Mouse (Mus musculus): ENCODE data around the gene Gm20388. TPM values are rescaled to one million over a fixed set of nuclear protein-coding genes. Genes with fewer than 3 reads are reported as not detected.

Gene Gm20388
- polyA plus RNA-seq, 1 experiment from 2014 or later, result not detected

GRCm38 (mm10) chr8:122459218-122459900, 2548.7 kb downstream of the Gm20388 start:
- peaks cover 12% of the 10 kb centered on the region for H3K4me1 ChIP-seq (ENCODE audit: control insufficient read depth, insufficient read depth, low read length)
- no peak overlapping the region for H3K4me2 ChIP-seq
- no peak overlapping the region for H3K27ac ChIP-seq (ENCODE audit: low read depth, low read length)
- no peak overlapping the region for H3K9ac ChIP-seq (ENCODE audit: low read length)
- H3K9me3 ChIP-seq (ENCODE audit: control insufficient read depth, low read length), result no peaks in the 10 kb centered on the region
- DNase-seq (ENCODE audit: low spot score, missing footprints) (no peak), ATAC-seq (ENCODE audit: low FRiP score) (no peak)
- no peak overlapping the region for H3K4me3 ChIP-seq (ENCODE audit: low read depth, low read length)
- WGBS, result 55% methylated on average over 6 of the region's 6 CpGs
- peaks cover 28% of the 10 kb centered on the region for H3K27me3 ChIP-seq (ENCODE audit: control insufficient read depth, insufficient read depth, low read length)
- no peaks in the 10 kb centered on the region for H3K36me3 ChIP-seq (ENCODE audit: control insufficient read depth, insufficient read depth, low read length)

GRCm38 (mm10) chr8:122459990-122460389, 2549.3 kb downstream of the Gm20388 start:
- peak overlapping the region; percentile 23; the same call in 1 of the 2 replicates for H3K4me3 ChIP-seq (ENCODE audit: low read depth, low read length)
- ATAC-seq (ENCODE audit: low FRiP score), result no peak
- H3K9me3 ChIP-seq (ENCODE audit: control insufficient read depth, low read length), result no peaks in the 10 kb centered on the region
- no peak overlapping the region for H3K9ac ChIP-seq (ENCODE audit: low read length)
- H3K27me3 ChIP-seq (ENCODE audit: control insufficient read depth, insufficient read depth, low read length), result peaks cover 28% of the 10 kb centered on the region
- no peak overlapping the region for H3K27ac ChIP-seq (ENCODE audit: low read depth, low read length)
- no peak for DNase-seq (ENCODE audit: low spot score, missing footprints)
- no peaks in the 10 kb centered on the region for H3K36me3 ChIP-seq (ENCODE audit: control insufficient read depth, insufficient read depth, low read length)
- H3K4me1 ChIP-seq (ENCODE audit: control insufficient read depth, insufficient read depth, low read length), result peaks cover 12% of the 10 kb centered on the region
- peak overlapping the region; percentile 57 for H3K4me2 ChIP-seq
- 30% methylated on average over 7 of the region's 7 CpGs for WGBS

GRCm38 (mm10) chr8:122460524-122461472, 2550.2 kb downstream of the Gm20388 start, which contains the start of gene Snai3:
TSS of gene Snai3 (minus strand) at chr8:122460733.
- peaks cover 28% of the 10 kb centered on the region for H3K27me3 ChIP-seq (ENCODE audit: control insufficient read depth, insufficient read depth, low read length)
- peak; percentile 89 for DNase-seq (ENCODE audit: low spot score, missing footprints)
- no peaks in the 10 kb centered on the region for H3K36me3 ChIP-seq (ENCODE audit: control insufficient read depth, insufficient read depth, low read length)
- 4% methylated on average over 56 of the region's 56 CpGs for WGBS
- H3K9ac ChIP-seq (ENCODE audit: low read length), result peak within 1 kb of the TSS; percentile 40; the same call in 1 of the 2 replicates
- H3K27ac ChIP-seq (ENCODE audit: low read depth, low read length), result no peak within 1 kb of the TSS
- H3K9me3 ChIP-seq (ENCODE audit: control insufficient read depth, low read length), result no peaks in the 10 kb centered on the region
- peaks cover 12% of the 10 kb centered on the region for H3K4me1 ChIP-seq (ENCODE audit: control insufficient read depth, insufficient read depth, low read length)
- peak; percentile 77; the same call in 1 of the 2 replicates for ATAC-seq (ENCODE audit: low FRiP score)
- H3K4me2 ChIP-seq, result peak within 1 kb of the TSS; percentile 57
- H3K4me3 ChIP-seq (ENCODE audit: low read depth, low read length), result peak within 1 kb of the TSS; percentile 23

DNA sequence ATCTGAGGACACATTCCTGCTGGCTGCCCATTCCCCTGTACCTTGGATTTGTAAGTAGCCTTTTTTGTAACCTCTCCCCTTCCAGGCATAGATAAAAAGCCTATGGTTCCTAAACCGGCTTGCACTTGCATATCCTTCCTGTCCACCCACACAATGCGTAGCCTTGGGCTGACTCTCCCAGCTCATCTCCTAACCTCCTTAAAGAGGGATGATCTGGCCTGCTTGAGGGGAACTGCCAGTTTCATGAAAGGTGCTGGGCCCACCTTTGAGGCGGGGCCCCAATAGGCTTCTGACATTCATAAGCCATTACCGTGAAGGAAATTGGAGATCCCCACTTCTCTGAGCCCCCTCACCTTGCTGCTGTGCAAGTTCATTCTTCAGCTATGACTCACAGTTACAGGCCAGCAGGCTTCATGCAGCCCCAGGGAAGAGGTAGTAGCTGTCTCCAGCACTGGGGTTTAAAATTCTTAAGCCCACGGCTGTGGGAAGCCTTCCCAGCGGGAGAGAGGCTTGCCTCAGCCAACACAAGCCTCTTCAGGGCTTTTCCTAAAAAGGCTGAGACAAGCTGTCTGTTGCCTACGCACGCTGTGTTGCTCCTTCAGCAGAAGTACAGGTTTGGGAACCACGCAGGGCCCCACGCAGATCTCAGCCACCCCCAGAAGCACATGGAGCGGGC, 2551.0 kb downstream of the Gm20388 start:
- DNase-seq (ENCODE audit: low spot score, missing footprints) (no peak), ATAC-seq (ENCODE audit: low FRiP score) (no peak)
- Histone ChIP-seq H3K9ac (ENCODE audit: low read length) (no peak overlapping the region), H3K27me3 (ENCODE audit: control insufficient read depth, insufficient read depth, low read length) (peaks cover 28% of the 10 kb centered on the region), H3K9me3 (ENCODE audit: control insufficient read depth, low read length) (no peaks in the 10 kb centered on the region), H3K4me2 (no peak overlapping the region), H3K27ac (ENCODE audit: low read depth, low read length) (no peak overlapping the region), H3K4me1 (ENCODE audit: control insufficient read depth, insufficient read depth, low read length) (peaks cover 12% of the 10 kb centered on the region), H3K36me3 (ENCODE audit: control insufficient read depth, insufficient read depth, low read length) (no peaks in the 10 kb centered on the region), H3K4me3 (ENCODE audit: low read depth, low read length) (no peak overlapping the region)
- 64% methylated on average over 11 of the region's 11 CpGs for WGBS

DNA sequence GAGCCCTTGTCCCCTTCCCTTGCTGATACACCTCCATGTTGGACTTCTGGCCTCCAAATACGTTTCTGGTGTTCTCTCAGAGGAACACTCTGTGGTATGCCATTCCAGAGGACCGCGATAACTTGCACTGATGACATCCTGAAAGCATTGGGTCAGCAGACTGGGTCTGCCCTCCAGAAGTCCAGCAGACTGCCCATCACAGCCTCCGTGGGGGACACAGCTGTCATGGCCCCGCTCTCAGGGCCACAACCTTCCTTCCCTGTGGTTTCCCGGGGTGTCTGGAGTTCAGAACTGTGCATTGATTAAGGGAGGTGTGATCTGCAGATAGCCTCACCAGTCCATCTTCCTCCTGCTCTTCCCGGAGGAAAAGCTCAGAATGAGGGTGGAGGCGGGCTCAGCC, 2551.9 kb downstream of the Gm20388 start:
- Histone ChIP-seq H3K36me3 (ENCODE audit: control insufficient read depth, insufficient read depth, low read length) (no peaks in the 10 kb centered on the region), H3K4me3 (ENCODE audit: low read depth, low read length) (no peak overlapping the region), H3K4me2 (no peak overlapping the region), H3K4me1 (ENCODE audit: control insufficient read depth, insufficient read depth, low read length) (peaks cover 12% of the 10 kb centered on the region), H3K9ac (ENCODE audit: low read length) (no peak overlapping the region), H3K9me3 (ENCODE audit: control insufficient read depth, low read length) (no peaks in the 10 kb centered on the region), H3K27me3 (ENCODE audit: control insufficient read depth, insufficient read depth, low read length) (peaks cover 28% of the 10 kb centered on the region), H3K27ac (ENCODE audit: low read depth, low read length) (no peak overlapping the region)
- DNase-seq (ENCODE audit: low spot score, missing footprints), result no peak
- ATAC-seq (ENCODE audit: low FRiP score), result no peak
- WGBS, result 75% methylated on average over 8 of the region's 8 CpGs

GRCm38 (mm10) chr8:122463651-122464640, 2553.3 kb downstream of the Gm20388 start:
- H3K27me3 ChIP-seq (ENCODE audit: control insufficient read depth, insufficient read depth, low read length), result peaks cover 28% of the 10 kb centered on the region
- H3K36me3 ChIP-seq (ENCODE audit: control insufficient read depth, insufficient read depth, low read length), result no peaks in the 10 kb centered on the region
- ATAC-seq (ENCODE audit: low FRiP score) (no peak), DNase-seq (ENCODE audit: low spot score, missing footprints) (no peak)
- H3K4me3 ChIP-seq (ENCODE audit: low read depth, low read length), result no peak overlapping the region
- H3K9ac ChIP-seq (ENCODE audit: low read length), result no peak overlapping the region
- H3K4me1 ChIP-seq (ENCODE audit: control insufficient read depth, insufficient read depth, low read length), result peaks cover 12% of the 10 kb centered on the region
- H3K27ac ChIP-seq (ENCODE audit: low read depth, low read length), result no peak overlapping the region
- 72% methylated on average over 12 of the region's 12 CpGs for WGBS
- H3K9me3 ChIP-seq (ENCODE audit: control insufficient read depth, low read length), result no peaks in the 10 kb centered on the region
- no peak overlapping the region for H3K4me2 ChIP-seq

DNA sequence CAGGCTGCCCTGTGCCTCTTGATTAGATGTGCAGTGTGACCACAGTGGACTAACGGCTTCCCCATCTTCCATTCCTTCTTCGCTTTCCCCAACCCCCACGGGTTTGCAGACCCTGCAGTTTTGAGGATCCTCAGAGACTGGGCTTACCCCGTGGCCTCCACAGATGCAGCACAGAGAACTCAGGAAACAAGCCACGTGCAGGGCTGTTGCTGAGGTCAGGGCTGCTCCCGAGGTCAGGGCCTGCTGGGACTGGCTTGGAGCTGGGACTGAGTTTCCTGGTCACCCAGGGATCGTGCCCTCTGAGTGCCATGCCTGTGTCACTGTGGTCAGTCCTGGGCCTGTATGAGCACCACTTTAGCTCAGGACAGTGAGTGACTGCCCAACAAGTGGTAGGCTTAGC, 2554.3 kb downstream of the Gm20388 start:
- no peak overlapping the region for H3K4me2 ChIP-seq
- H3K27ac ChIP-seq (ENCODE audit: low read depth, low read length), result no peak overlapping the region
- DNase-seq (ENCODE audit: low spot score, missing footprints), result no peak
- H3K9me3 ChIP-seq (ENCODE audit: control insufficient read depth, low read length), result no peaks in the 10 kb centered on the region
- H3K9ac ChIP-seq (ENCODE audit: low read length), result no peak overlapping the region
- peaks cover 20% of the 10 kb centered on the region for H3K27me3 ChIP-seq (ENCODE audit: control insufficient read depth, insufficient read depth, low read length)
- H3K4me1 ChIP-seq (ENCODE audit: control insufficient read depth, insufficient read depth, low read length), result peaks cover 12% of the 10 kb centered on the region
- H3K36me3 ChIP-seq (ENCODE audit: control insufficient read depth, insufficient read depth, low read length), result no peaks in the 10 kb centered on the region
- WGBS, result 73% methylated on average over 7 of the region's 7 CpGs
- H3K4me3 ChIP-seq (ENCODE audit: low read depth, low read length), result no peak overlapping the region
- no peak for ATAC-seq (ENCODE audit: low FRiP score)

DNA sequence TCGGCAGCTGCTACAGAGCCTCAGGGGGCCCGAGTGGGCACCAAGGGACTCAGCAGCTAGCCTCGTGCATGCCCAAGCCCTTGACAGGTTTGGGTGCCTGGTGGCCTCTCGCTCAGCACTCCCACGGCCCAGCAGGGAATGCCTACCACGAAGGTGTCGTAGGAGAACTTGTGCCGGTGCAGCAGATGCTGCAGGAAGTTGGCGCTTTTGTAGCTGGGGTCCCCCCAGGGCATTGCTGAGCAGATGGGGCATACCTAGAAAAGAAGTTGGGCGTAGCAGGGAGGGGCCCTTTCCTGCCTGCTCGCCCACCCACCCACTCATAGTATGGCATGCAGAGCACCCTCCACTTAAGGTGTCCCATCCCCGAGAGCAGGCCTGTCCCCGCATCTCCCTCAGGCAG, 2557.2 kb downstream of the Gm20388 start:
- H3K4me1 ChIP-seq (ENCODE audit: control insufficient read depth, insufficient read depth, low read length), result no peaks in the 10 kb centered on the region
- ATAC-seq (ENCODE audit: low FRiP score) (no peak), DNase-seq (ENCODE audit: low spot score, missing footprints) (no peak)
- no peak overlapping the region for H3K27ac ChIP-seq (ENCODE audit: low read depth, low read length)
- WGBS, result 93% methylated on average over 13 of the region's 13 CpGs
- H3K9ac ChIP-seq (ENCODE audit: low read length), result no peak overlapping the region
- H3K36me3 ChIP-seq (ENCODE audit: control insufficient read depth, insufficient read depth, low read length), result no peaks in the 10 kb centered on the region
- no peaks in the 10 kb centered on the region for H3K27me3 ChIP-seq (ENCODE audit: control insufficient read depth, insufficient read depth, low read length)
- H3K9me3 ChIP-seq (ENCODE audit: control insufficient read depth, low read length), result no peaks in the 10 kb centered on the region
- no peak overlapping the region for H3K4me3 ChIP-seq (ENCODE audit: low read depth, low read length)
- no peak overlapping the region for H3K4me2 ChIP-seq

Data from midbrain, embryonic 11.5 days (tissue).